Comparison of ENCODE assay signal across 23 mouse cellular contexts in the genomic region with DNA sequence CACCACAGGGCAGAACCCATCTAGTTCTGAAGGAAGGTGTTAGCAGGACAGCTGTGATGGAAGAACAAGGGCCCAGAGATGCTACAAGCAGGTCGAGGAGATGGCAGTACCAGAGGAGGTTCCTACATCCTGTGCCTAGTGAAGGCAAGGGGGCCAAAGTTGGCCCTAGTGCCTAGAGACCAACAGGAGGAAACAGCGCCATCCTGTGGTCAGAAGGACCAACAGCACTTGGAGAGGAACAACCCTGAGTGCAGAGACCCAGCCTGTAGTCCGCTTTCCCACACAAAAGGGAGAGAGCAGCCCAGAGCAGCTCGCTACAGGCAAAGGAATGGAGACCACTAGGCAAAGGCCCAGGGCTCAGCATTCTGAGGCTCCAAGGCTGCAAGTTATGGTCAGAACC. TPM values are rescaled to one million over a fixed set of nuclear protein-coding genes. Genes with fewer than 3 reads are reported as not detected.
DNase-seq lines count a peak whose midpoint lies in the region; ATAC-seq and TF ChIP-seq lines count a peak whose summit lies in the region.
"Had no signal": no experiment of that assay in that cellular context is flagged by ENCODE, and none has a peak within 500 bp of the region (broad histone marks: within the 10 kb centered on the region; RNA-seq: fewer than 3 reads in every experiment).

No protein-coding gene starts in this region.

- H3K9ac ChIP-seq in hindbrain, postnatal 0 days (replicated peaks; ENCODE audit: low read length), result no peak overlapping the region
- no peak overlapping the region for H3K9ac ChIP-seq in hindbrain, embryonic 12.5 days
- no peak overlapping the region for H3K9ac ChIP-seq in lung, postnatal 0 days (replicated peaks; ENCODE audit: low read depth)
- H3K9ac ChIP-seq in stomach, postnatal 0 days (ENCODE audit: low read length), result no peak overlapping the region
- H3K9ac ChIP-seq: hindbrain, embryonic 14.5 days; lung, embryonic 15.5 days; midbrain, embryonic 15.5 days had no signal

- H3K36me3 ChIP-seq in hindbrain, postnatal 0 days (ENCODE audit: insufficient read depth, low read length), result no peaks in the 10 kb centered on the region
- no peaks in the 10 kb centered on the region for H3K36me3 ChIP-seq in hindbrain, embryonic 12.5 days
- no peaks in the 10 kb centered on the region for H3K36me3 ChIP-seq in lung, postnatal 0 days (ENCODE audit: insufficient read depth, low read length)
- no peaks in the 10 kb centered on the region for H3K36me3 ChIP-seq in G1E (replicated peaks)
- H3K36me3 ChIP-seq in stomach, postnatal 0 days (ENCODE audit: control insufficient read depth, insufficient read depth, low read length), result no peaks in the 10 kb centered on the region
- H3K36me3 ChIP-seq: heart, embryonic 10.5 days; lung, embryonic 15.5 days; midbrain, embryonic 15.5 days had no signal

- no peak for TF ChIP-seq EP300 in lung, postnatal 0 days (IDR thresholded peaks at IDR 0.05)
- no peak for TF ChIP-seq EP300 in stomach, postnatal 0 days (optimal IDR thresholded peaks at IDR 0.05)

- DNase-seq in hindbrain, postnatal 0 days (ENCODE audit: low spot score), result no peak
- no peak for DNase-seq in lung, postnatal 0 days (ENCODE audit: low spot score)
- DNase-seq in lung, postnatal 10 days, result no peak
- no peak for DNase-seq in G1E (ENCODE audit: low spot score)
- no peak for DNase-seq in stomach, postnatal 0 days (ENCODE audit: low spot score)
- DNase-seq in adrenal gland, postnatal 25 days, result no peak
- no peak for DNase-seq in frontal cortex, postnatal 36 days (ENCODE audit: low spot score in 2 of 2)
- DNase-seq: cerebellum, adult 11 months; cerebellum, postnatal 25 days; gastrocnemius, postnatal 10 days; heart, postnatal 10 days; kidney, adult 18-20 months; kidney, postnatal 14 days; layer of hippocampus, adult 9-11 months; thymus, postnatal 25 days had no signal

- no peaks in the 10 kb centered on the region for H3K27me3 ChIP-seq in hindbrain, postnatal 0 days (ENCODE audit: insufficient read depth, low read length)
- peaks cover 9% of the 10 kb centered on the region; the same call in 1 of the 2 replicates for H3K27me3 ChIP-seq in hindbrain, embryonic 12.5 days
- no peaks in the 10 kb centered on the region for H3K27me3 ChIP-seq in lung, postnatal 0 days (replicated peaks; ENCODE audit: insufficient read depth, low read length)
- 0 out of 2 replicates have a peak, but pooled peaks cover 2% of the 10 kb centered on the region for H3K27me3 ChIP-seq in G1E (ENCODE audit: insufficient read depth, low read length)
- H3K27me3 ChIP-seq in stomach, postnatal 0 days (ENCODE audit: control insufficient read depth, insufficient read depth, low read length), result no peaks in the 10 kb centered on the region
- H3K27me3 ChIP-seq: lung, embryonic 15.5 days; midbrain, embryonic 15.5 days had no signal

- peak; percentile 48 for TF ChIP-seq CTCF in hindbrain, postnatal 0 days (IDR thresholded peaks at IDR 0.05; ENCODE audit: low read depth)
- TF ChIP-seq CTCF in lung, postnatal 0 days (IDR thresholded peaks at IDR 0.05), result peak; percentile 27
- peak; percentile 45; the same call in 1 of the 2 replicates for TF ChIP-seq CTCF in G1E (IDR thresholded peaks at IDR 0.05; ENCODE audit: low read depth, low read length)
- peak; percentile 16; the same call in 1 of the 2 replicates for TF ChIP-seq CTCF in stomach, postnatal 0 days (IDR thresholded peaks at IDR 0.05; ENCODE audit: low read depth)

- H3K27ac ChIP-seq in hindbrain, postnatal 0 days, result no peak overlapping the region
- H3K27ac ChIP-seq in hindbrain, embryonic 12.5 days, result no peak overlapping the region
- no peak overlapping the region for H3K27ac ChIP-seq in lung, postnatal 0 days (ENCODE audit: low read length)
- H3K27ac ChIP-seq in stomach, postnatal 0 days (replicated peaks), result no peak overlapping the region
- H3K27ac ChIP-seq: heart, embryonic 10.5 days; hindbrain, embryonic 14.5 days; lung, embryonic 15.5 days; midbrain, embryonic 15.5 days had no signal

- no peaks in the 10 kb centered on the region for H3K4me1 ChIP-seq in hindbrain, postnatal 0 days (ENCODE audit: insufficient read depth, low read length)
- peaks cover 11% of the 10 kb centered on the region for H3K4me1 ChIP-seq in hindbrain, embryonic 12.5 days
- no peaks in the 10 kb centered on the region for H3K4me1 ChIP-seq in lung, postnatal 0 days (ENCODE audit: insufficient read depth, low read depth, low read length)
- H3K4me1 ChIP-seq in G1E (ENCODE audit: insufficient read depth, low read depth, low read length), result no peaks in the 10 kb centered on the region
- H3K4me1 ChIP-seq in stomach, postnatal 0 days (replicated peaks; ENCODE audit: control insufficient read depth, insufficient read depth), result no peaks in the 10 kb centered on the region
- H3K4me1 ChIP-seq: heart, embryonic 10.5 days; lung, embryonic 15.5 days had no signal

- ATAC-seq in hindbrain, postnatal 0 days, result no peak
- no peak for ATAC-seq in hindbrain, embryonic 12.5 days (ENCODE audit: low FRiP score)
- ATAC-seq in lung, postnatal 0 days, result no peak
- no peak for ATAC-seq in G1E (ENCODE audit: extremely low read depth, insufficient number of reproducible peaks, low FRiP score, poor library complexity, severe bottlenecking)
- no peak for ATAC-seq in stomach, postnatal 0 days (ENCODE audit: low FRiP score, low TSS enrichment)
- ATAC-seq: forebrain, embryonic 14.5 days; midbrain, embryonic 15.5 days had no signal

- 65% methylated on average over 4 of the region's 4 CpGs for WGBS in hindbrain, postnatal 0 days
- WGBS in hindbrain, embryonic 12.5 days, result 71% methylated on average over 4 of the region's 4 CpGs
- WGBS in lung, postnatal 0 days, result 65% methylated on average over 4 of the region's 4 CpGs
- WGBS in stomach, postnatal 0 days, result 55% methylated on average over 4 of the region's 4 CpGs

- H3K9me3 ChIP-seq in hindbrain, postnatal 0 days (ENCODE audit: low read length), result no peaks in the 10 kb centered on the region
- no peaks in the 10 kb centered on the region for H3K9me3 ChIP-seq in hindbrain, embryonic 12.5 days (replicated peaks)
- no peaks in the 10 kb centered on the region for H3K9me3 ChIP-seq in lung, postnatal 0 days (ENCODE audit: low read length)
- H3K9me3 ChIP-seq in G1E (replicated peaks), result no peaks in the 10 kb centered on the region
- H3K9me3 ChIP-seq in stomach, postnatal 0 days (ENCODE audit: control insufficient read depth, low read length), result no peaks in the 10 kb centered on the region
- H3K9me3 ChIP-seq: heart, embryonic 10.5 days; lung, embryonic 15.5 days; midbrain, embryonic 15.5 days had no signal

- no peak overlapping the region for H3K4me3 ChIP-seq in hindbrain, postnatal 0 days (ENCODE audit: low read length)
- H3K4me3 ChIP-seq in hindbrain, embryonic 12.5 days, result no peak overlapping the region
- no peak overlapping the region for H3K4me3 ChIP-seq in lung, postnatal 0 days (ENCODE audit: low read depth, low read length)
- no peak overlapping the region for H3K4me3 ChIP-seq in G1E (ENCODE audit: low read depth, low read length)
- H3K4me3 ChIP-seq in stomach, postnatal 0 days (ENCODE audit: low read depth, low read length), result no peak overlapping the region
- H3K4me3 ChIP-seq: erythroblast, embryonic 14.5 days; heart, embryonic 10.5 days; lung, embryonic 15.5 days; midbrain, embryonic 15.5 days had no signal

- H3K4me2 ChIP-seq in hindbrain, postnatal 0 days (ENCODE audit: low read depth, low read length), result no peak overlapping the region
- no peak overlapping the region for H3K4me2 ChIP-seq in hindbrain, embryonic 12.5 days (replicated peaks)
- no peak overlapping the region for H3K4me2 ChIP-seq in lung, postnatal 0 days (replicated peaks; ENCODE audit: low read depth, low read length)
- H3K4me2 ChIP-seq in stomach, postnatal 0 days (replicated peaks; ENCODE audit: low read depth), result no peak overlapping the region
- H3K4me2 ChIP-seq: hindbrain, embryonic 14.5 days; lung, embryonic 15.5 days; midbrain, embryonic 15.5 days had no signal

RNA-seq across cellular contexts. Expression of a gene that starts 25.4 kb away (rescaled TPM):
- 25.5 and 39.8 TPM in 2 replicates for total RNA-seq in hindbrain, postnatal 0 days (2014; rRNA removed)
- polyA plus RNA-seq in hindbrain, postnatal 0 days (2015; fragmentation: Nextera tagmentation; extraction: Ambion mirVana), result 45.6 and 49.9 TPM in 2 replicates
- 3.3 and 10.9 TPM in 2 replicates for polyA plus RNA-seq in hindbrain, embryonic 12.5 days (2016; fragmentation: Nextera tagmentation; extraction: Ambion mirVana)
- 0.42 and 0.66 TPM in 2 replicates for polyA plus RNA-seq in lung, postnatal 0 days (2015; fragmentation: Nextera tagmentation; extraction: Ambion mirVana)
- not detected in 2 replicates for total RNA-seq in G1E (2014; fragmentation: Nextera tagmentation)
- total RNA-seq in G1E (2017), result 0.49 and 0.64 TPM in 2 replicates
- 0.12 and 0.44 TPM in 2 replicates for polyA plus RNA-seq in G1E (2012)
- 0.55 and 0.76 TPM in 2 replicates for polyA plus RNA-seq in stomach, postnatal 0 days (2015; fragmentation: Nextera tagmentation; extraction: Ambion mirVana)
- 4.5 and 4.7 TPM in 2 replicates for total RNA-seq in adrenal gland, postnatal 25 days (2021)
- total RNA-seq: heart, postnatal 10 days; megakaryocyte, adult 5-6 weeks had no signal
- polyA plus RNA-seq: erythroblast, embryonic 14.5 days had no signal

RNA-seq across cellular contexts. Expression of a gene that starts 25.5 kb away (rescaled TPM):
- total RNA-seq in hindbrain, postnatal 0 days (2014; rRNA removed), result 199 and 200 TPM in 2 replicates
- 118 and 122 TPM in 2 replicates for polyA plus RNA-seq in hindbrain, postnatal 0 days (2015; fragmentation: Nextera tagmentation; extraction: Ambion mirVana)
- polyA plus RNA-seq in hindbrain, embryonic 12.5 days (2016; fragmentation: Nextera tagmentation; extraction: Ambion mirVana), result 77.6 and 80.6 TPM in 2 replicates
- polyA plus RNA-seq in lung, postnatal 0 days (2015; fragmentation: Nextera tagmentation; extraction: Ambion mirVana), result 7.1 and 8.4 TPM in 2 replicates
- total RNA-seq in G1E (2014; fragmentation: Nextera tagmentation) (7.5 and 10.1 TPM in 2 replicates), G1E (2017) (5.0 and 6.6 TPM in 2 replicates)
- polyA plus RNA-seq in G1E (2012), result 3.0 and 3.3 TPM in 2 replicates
- polyA plus RNA-seq in stomach, postnatal 0 days (2015; fragmentation: Nextera tagmentation; extraction: Ambion mirVana), result 4.1 TPM in 2 replicates
- 7.0 and 14.6 TPM in 2 replicates for total RNA-seq in adrenal gland, postnatal 25 days (2021)

RNA-seq across cellular contexts. Expression of a gene that starts 33.9 kb away (rescaled TPM):
- 23.7 and 36.3 TPM in 2 replicates for total RNA-seq in hindbrain, postnatal 0 days (2014; rRNA removed)
- 23.8 and 24.0 TPM in 2 replicates for polyA plus RNA-seq in hindbrain, postnatal 0 days (2015; fragmentation: Nextera tagmentation; extraction: Ambion mirVana)
- polyA plus RNA-seq in hindbrain, embryonic 12.5 days (2016; fragmentation: Nextera tagmentation; extraction: Ambion mirVana), result 15.2 and 15.9 TPM in 2 replicates
- polyA plus RNA-seq in lung, postnatal 0 days (2015; fragmentation: Nextera tagmentation; extraction: Ambion mirVana), result 53.1 and 58.5 TPM in 2 replicates
- total RNA-seq in G1E (2014; fragmentation: Nextera tagmentation) (108 and 115 TPM in 2 replicates), G1E (2017) (34.1 and 39.7 TPM in 2 replicates)
- polyA plus RNA-seq in G1E (2012), result 57.1 and 63.0 TPM in 2 replicates
- 26.8 and 28.1 TPM in 2 replicates for polyA plus RNA-seq in stomach, postnatal 0 days (2015; fragmentation: Nextera tagmentation; extraction: Ambion mirVana)
- total RNA-seq in adrenal gland, postnatal 25 days (2021), result 45.2 and 55.3 TPM in 2 replicates

RNA-seq across cellular contexts. Expression of a gene that starts 55.3 kb away (rescaled TPM):
- 42.3 and 44.9 TPM in 2 replicates for total RNA-seq in hindbrain, postnatal 0 days (2014; rRNA removed)
- 7.2 TPM in 2 replicates for polyA plus RNA-seq in hindbrain, postnatal 0 days (2015; fragmentation: Nextera tagmentation; extraction: Ambion mirVana)
- 11.6 and 12.8 TPM in 2 replicates for polyA plus RNA-seq in hindbrain, embryonic 12.5 days (2016; fragmentation: Nextera tagmentation; extraction: Ambion mirVana)
- 0.06 TPM in 2 replicates for polyA plus RNA-seq in lung, postnatal 0 days (2015; fragmentation: Nextera tagmentation; extraction: Ambion mirVana)
- total RNA-seq in G1E (2014; fragmentation: Nextera tagmentation) (not detected in 2 replicates), G1E (2017) (under 0.01 and 0.16 TPM in 2 replicates)
- not detected in 2 replicates for polyA plus RNA-seq in G1E (2012)
- polyA plus RNA-seq in stomach, postnatal 0 days (2015; fragmentation: Nextera tagmentation; extraction: Ambion mirVana), result 0.01 TPM in 1 of 2 replicates, not detected in the other
- 0.15 and 0.24 TPM in 2 replicates for total RNA-seq in adrenal gland, postnatal 25 days (2021)
- total RNA-seq: heart, postnatal 10 days; megakaryocyte, adult 5-6 weeks had no signal
- polyA plus RNA-seq: erythroblast, embryonic 14.5 days had no signal

RNA-seq across cellular contexts. Expression of a gene that starts 55.6 kb away (rescaled TPM):
- total RNA-seq in hindbrain, postnatal 0 days (2014; rRNA removed), result 39.9 and 56.5 TPM in 2 replicates
- 99.7 and 102 TPM in 2 replicates for polyA plus RNA-seq in hindbrain, postnatal 0 days (2015; fragmentation: Nextera tagmentation; extraction: Ambion mirVana)
- 85.5 and 89.9 TPM in 2 replicates for polyA plus RNA-seq in hindbrain, embryonic 12.5 days (2016; fragmentation: Nextera tagmentation; extraction: Ambion mirVana)
- 35.2 and 35.7 TPM in 2 replicates for polyA plus RNA-seq in lung, postnatal 0 days (2015; fragmentation: Nextera tagmentation; extraction: Ambion mirVana)
- total RNA-seq in G1E (2014; fragmentation: Nextera tagmentation) (25.1 and 40.0 TPM in 2 replicates), G1E (2017) (9.4 and 14.9 TPM in 2 replicates)
- polyA plus RNA-seq in G1E (2012), result 23.8 and 24.6 TPM in 2 replicates
- polyA plus RNA-seq in stomach, postnatal 0 days (2015; fragmentation: Nextera tagmentation; extraction: Ambion mirVana), result 24.6 and 25.0 TPM in 2 replicates
- 16.2 and 20.3 TPM in 2 replicates for total RNA-seq in adrenal gland, postnatal 25 days (2021)
